Mouse (Mus musculus) hindbrain, postnatal 0 days (tissue): Measurements from ENCODE around the gene Baiap2. TPM values are rescaled to one million over a fixed set of nuclear protein-coding genes. Genes with fewer than 3 reads are reported as not detected.

Experiments
- ATAC-seq: fragments of 200-750 bp; cut with Nextera tagmentation; 2 replicates; pipeline ENCODE4 v1.8.0; 2017; ENCODE audit warnings: mild to moderate bottlenecking, moderate TSS enrichment, moderate library complexity
- DNase-seq: peaks from one replicate; pipeline ENCODE4 v3.0.0-alpha.2; 2015; ENCODE audit warnings: low spot score
- H3K27ac ChIP-seq: fragments of 300-500 bp; sonication (generic); 2 replicates; pipeline ENCODE4 v1.5.1; 2014; ENCODE audit warnings: mild to moderate bottlenecking
- H3K27me3 ChIP-seq: fragments of 300-500 bp; sonication (generic); 2 replicates; pipeline ENCODE4 v1.6.1; 2014; ENCODE audit warnings: low read length, mixed read lengths; ENCODE audit not compliant: insufficient read depth
- H3K36me3 ChIP-seq: fragments of 300-500 bp; sonication (generic); 2 replicates; pipeline ENCODE4 v1.6.1; 2014; ENCODE audit warnings: low read length, mixed read lengths; ENCODE audit not compliant: insufficient read depth
- H3K4me1 ChIP-seq: fragments of 300-500 bp; sonication (generic); 2 replicates; pipeline ENCODE4 v1.6.1; 2014; ENCODE audit warnings: antibody characterized with exemption, low read length, mixed read lengths; ENCODE audit not compliant: insufficient read depth
- H3K4me2 ChIP-seq: fragments of 300-500 bp; sonication (generic); 2 replicates; pipeline ENCODE4 v1.6.1; 2014; ENCODE audit warnings: low read depth, mild to moderate bottlenecking, low read length, moderate library complexity, mixed read lengths
- H3K4me3 ChIP-seq: fragments of 300-500 bp; sonication (generic); 2 replicates; pipeline ENCODE4 v1.5.1; 2014; ENCODE audit warnings: low read length
- H3K9ac ChIP-seq: fragments of 300-500 bp; sonication (generic); replicated peaks from 2 replicates; pipeline ENCODE4 v1.6.1; 2014; ENCODE audit warnings: mild to moderate bottlenecking, low read length, moderate library complexity, mixed read lengths
- H3K9me3 ChIP-seq: fragments of 300-500 bp; sonication (generic); 2 replicates; pipeline ENCODE4 v1.6.1; 2016; ENCODE audit warnings: low read length, mixed read lengths
- CTCF ChIP-seq: IDR thresholded peaks from 2 replicates; pipeline ENCODE4 v1.5.1; 2016; ENCODE audit warnings: antibody characterized with exemption, control low read depth, low read depth
- WGBS: fragments of 180-500 bp; shearing (Covaris S2); extraction: QIAGEN DNeasy Blood & Tissue Kit; methylation state at CpG from one replicate; pipeline ENCODE4 v1.1.7; 2014; 5-methylcytosine and 5-hydroxymethylcytosine counted together
- polyA plus RNA-seq: library from polyadenylated mRNA; unstranded; fragments of >200 nt; fragmentation: Nextera tagmentation; extraction: Ambion mirVana; gene quantifications from 2 replicates; pipeline ENCODE4 v1.2.1, GENCODE M21; 2015
- total RNA-seq: library from RNA; depleted of rRNA; stranded (reverse); fragments of >200 nt; gene quantifications from 2 replicates; pipeline ENCODE4 v1.2.3, GENCODE M21; 2014

Gene Baiap2
- total and polyA plus RNA-seq, 2 experiments from 2014 or later = 30.8 to 62.4 TPM

DNA sequence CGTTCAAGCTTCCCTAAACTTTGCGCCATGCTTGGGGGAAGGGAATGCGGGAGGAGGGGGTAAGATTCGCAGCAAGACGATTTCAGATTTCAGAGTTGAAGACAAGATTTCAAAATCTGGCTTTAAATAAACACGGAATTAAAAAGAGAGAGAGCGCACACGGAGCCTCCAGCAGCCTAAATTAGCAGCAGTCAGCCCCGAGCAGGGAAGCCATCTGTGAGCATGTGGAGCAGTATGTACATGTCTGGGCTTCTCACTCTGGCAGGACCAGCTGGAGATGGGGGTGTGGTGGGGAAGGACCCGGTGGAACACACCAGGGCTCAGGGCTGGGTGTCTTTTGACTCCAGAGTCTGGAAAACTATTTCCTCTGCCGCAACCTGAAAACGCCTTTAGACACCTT lies 5.3 kb upstream of the Baiap2 start:
- H3K9ac ChIP-seq = no peak overlapping the region
- TF ChIP-seq CTCF = no peak

DNA sequence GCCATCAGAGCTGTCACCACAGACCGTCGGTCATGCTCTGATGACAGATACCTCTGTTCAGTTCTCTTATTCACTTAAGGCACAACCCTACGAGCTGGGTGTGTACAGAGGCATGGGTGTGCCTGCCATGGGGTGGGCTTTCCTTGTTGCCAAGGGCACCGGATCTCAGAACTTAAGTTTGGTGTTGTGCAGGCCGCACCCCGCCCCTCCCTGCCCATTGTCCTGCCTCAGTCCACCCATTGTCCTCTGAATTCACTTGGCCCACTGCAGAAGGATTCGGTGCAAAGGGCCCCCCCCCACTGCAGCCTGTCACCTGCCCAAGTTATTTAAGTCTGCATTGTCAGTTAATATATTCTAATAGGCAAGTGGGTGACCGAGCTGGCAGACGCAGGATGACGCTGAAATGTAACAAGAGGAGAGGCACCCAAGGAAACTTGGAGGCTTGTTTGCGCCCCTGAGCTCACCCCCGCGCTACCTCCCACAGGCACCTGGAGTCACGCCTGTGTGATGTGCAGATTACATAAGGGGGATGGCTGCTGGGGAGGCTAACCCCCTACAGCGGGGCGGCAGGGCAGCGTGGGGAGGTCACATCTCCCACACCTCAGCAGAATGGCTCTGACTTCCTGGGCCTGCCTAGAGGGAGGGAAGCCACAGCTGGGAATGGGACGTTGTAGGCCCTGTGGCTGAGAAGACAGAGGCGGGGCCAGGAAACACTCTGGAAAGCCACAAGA lies 4.6 kb upstream of the Baiap2 start:
- H3K9ac ChIP-seq = 0 out of 2 replicates have a peak overlapping the region, but pooled peaks have one; percentile 13
- ATAC-seq (no peak), DNase-seq (no peak)
- H3K9me3 ChIP-seq = no peaks in the 10 kb centered on the region
- H3K4me2 ChIP-seq = no peak overlapping the region
- no peak overlapping the region for H3K4me3 ChIP-seq
- 58% methylated on average over 19 of the region's 19 CpGs for WGBS
- H3K27me3 ChIP-seq = no peaks in the 10 kb centered on the region
- peaks cover 26% of the 10 kb centered on the region for H3K4me1 ChIP-seq
- no peak for TF ChIP-seq CTCF
- H3K36me3 ChIP-seq = no peaks in the 10 kb centered on the region
- H3K27ac ChIP-seq = no peak overlapping the region

More for the DNA sequence above, 5.3 kb upstream of the Baiap2 start:
- no peak for ATAC-seq
- Histone ChIP-seq H3K4me3 (no peak overlapping the region), H3K9me3 (no peaks in the 10 kb centered on the region), H3K27ac (no peak overlapping the region), H3K36me3 (no peaks in the 10 kb centered on the region), H3K4me2 (0 out of 2 replicates have a peak overlapping the region, but pooled peaks have one; percentile 11), H3K4me1 (peaks cover 26% of the 10 kb centered on the region), H3K27me3 (no peaks in the 10 kb centered on the region)
- WGBS = 41% methylated on average over 12 of the region's 12 CpGs
- no peak for DNase-seq

DNA sequence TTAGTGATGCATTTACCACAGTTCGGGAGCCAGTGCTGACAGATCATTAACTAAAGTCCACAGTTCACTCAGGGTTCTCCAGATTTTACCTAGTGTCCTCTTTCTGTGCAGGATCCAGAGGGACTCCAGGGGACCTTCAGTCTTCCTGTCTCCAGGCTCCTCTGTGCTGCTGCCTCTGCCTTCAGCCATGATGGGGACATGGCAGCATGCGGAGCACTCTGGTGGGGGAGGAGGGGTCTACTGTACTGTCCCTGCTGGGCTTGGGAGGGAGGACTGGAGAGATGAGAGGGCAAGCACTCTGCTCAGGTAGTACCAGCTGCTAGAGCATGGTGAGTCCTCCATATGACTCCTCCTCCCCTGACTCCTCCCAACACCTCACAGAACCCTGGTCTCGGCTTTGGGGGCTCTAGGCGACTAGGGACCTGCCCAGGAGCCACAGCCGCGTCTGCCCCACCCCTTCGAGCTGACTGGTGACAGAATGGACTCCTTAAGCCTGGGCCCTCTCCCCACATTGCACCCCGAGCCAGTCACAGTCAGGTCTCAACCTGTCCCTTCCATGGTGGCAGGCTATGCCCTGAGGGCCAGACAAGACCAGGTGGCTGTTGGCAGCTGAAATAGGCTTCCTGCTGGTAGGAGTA lies 3.4 kb upstream of the Baiap2 start:
- no peak for DNase-seq
- no peak for ATAC-seq
- H3K4me3 ChIP-seq = no peak overlapping the region
- H3K4me1 ChIP-seq = peaks cover 30% of the 10 kb centered on the region
- H3K27me3 ChIP-seq = no peaks in the 10 kb centered on the region
- TF ChIP-seq CTCF = no peak
- no peak overlapping the region for H3K9ac ChIP-seq
- H3K9me3 ChIP-seq = no peaks in the 10 kb centered on the region
- no peak overlapping the region for H3K27ac ChIP-seq
- WGBS = 50% methylated on average over 8 of the region's 8 CpGs
- no peak overlapping the region for H3K4me2 ChIP-seq
- no peaks in the 10 kb centered on the region for H3K36me3 ChIP-seq

DNA sequence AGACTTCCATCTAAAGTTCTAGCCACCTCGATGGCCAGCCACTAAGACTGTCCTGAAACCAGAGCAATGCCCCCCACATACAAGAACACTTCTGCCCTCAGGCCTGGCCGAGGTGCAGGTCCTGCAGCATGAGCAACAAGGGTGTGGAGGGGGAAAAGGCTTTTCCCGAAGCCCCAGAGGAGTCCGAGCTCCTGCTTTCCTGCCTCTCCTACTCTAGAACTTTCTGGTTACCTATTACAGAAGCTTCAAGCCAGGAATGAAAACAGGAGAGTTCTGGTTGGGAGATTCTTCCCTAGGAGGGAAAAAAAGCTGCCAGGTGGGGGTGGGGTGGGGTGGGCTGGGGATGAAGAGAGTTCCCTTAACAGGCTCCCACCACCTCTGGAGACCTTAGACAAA lies 2.9 kb upstream of the Baiap2 start:
- DNase-seq (no peak), ATAC-seq (no peak)
- H3K4me3 ChIP-seq = no peak overlapping the region
- H3K27ac ChIP-seq = 0 out of 2 replicates have a peak overlapping the region, but pooled peaks have one; percentile 66
- 58% methylated on average over 4 of the region's 4 CpGs for WGBS
- TF ChIP-seq CTCF = no peak
- no peaks in the 10 kb centered on the region for H3K27me3 ChIP-seq
- no peaks in the 10 kb centered on the region for H3K9me3 ChIP-seq
- no peak overlapping the region for H3K9ac ChIP-seq
- H3K4me2 ChIP-seq = peak overlapping the region; percentile 35; the same call in 1 of the 2 replicates
- peaks cover 35% of the 10 kb centered on the region for H3K4me1 ChIP-seq
- H3K36me3 ChIP-seq = no peaks in the 10 kb centered on the region

DNA sequence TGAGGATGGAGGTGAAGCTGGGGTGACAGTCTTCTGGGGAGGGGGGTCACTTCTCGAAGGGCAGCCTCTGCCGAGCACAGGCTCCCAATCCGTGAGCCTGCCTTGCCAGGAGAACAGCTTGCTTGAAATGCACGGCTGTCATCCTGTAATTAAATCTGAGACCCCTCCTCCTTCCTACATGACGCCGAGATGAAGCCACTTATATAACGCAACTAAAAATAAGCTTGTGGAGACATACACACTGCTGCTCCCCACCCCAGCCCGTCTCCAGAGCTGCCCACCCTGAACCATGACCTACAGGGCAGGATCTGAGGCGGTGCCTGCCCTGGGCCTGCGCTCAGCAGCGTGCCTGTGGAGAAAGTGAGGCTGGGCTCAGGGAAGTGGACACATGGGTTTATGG lies 2.4 kb upstream of the Baiap2 start:
- H3K36me3 ChIP-seq = no peaks in the 10 kb centered on the region
- no peak overlapping the region for H3K4me3 ChIP-seq
- peaks cover 39% of the 10 kb centered on the region for H3K4me1 ChIP-seq
- ATAC-seq (no peak), DNase-seq (peak; percentile 52)
- no peaks in the 10 kb centered on the region for H3K27me3 ChIP-seq
- H3K27ac ChIP-seq = peak overlapping the region; percentile 66
- peak overlapping the region; percentile 35 for H3K4me2 ChIP-seq
- WGBS = 49% methylated on average over 11 of the region's 11 CpGs
- H3K9ac ChIP-seq = no peak overlapping the region
- H3K9me3 ChIP-seq = no peaks in the 10 kb centered on the region
- no peak for TF ChIP-seq CTCF

DNA sequence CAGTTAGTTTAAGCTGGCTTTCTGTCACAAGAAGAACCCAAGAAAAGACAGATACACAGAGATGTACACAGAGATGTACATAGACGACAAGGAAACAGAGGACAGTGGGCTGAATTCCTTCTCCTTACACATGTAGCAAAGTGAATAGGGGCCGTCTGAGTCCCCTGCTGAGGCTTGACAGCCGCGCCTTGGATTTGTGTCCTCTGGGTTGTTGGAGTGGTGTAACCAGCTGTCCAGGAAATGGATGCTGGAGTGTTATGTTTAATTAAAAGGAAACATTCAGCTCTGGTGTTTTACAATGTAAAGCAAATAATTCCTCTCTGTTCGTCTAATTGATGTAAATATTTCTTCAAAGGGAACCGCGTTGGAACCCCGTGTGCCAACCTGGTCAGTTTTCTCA lies 769 bp upstream of the Baiap2 start:
- peak overlapping the region; percentile 68 for H3K9ac ChIP-seq
- peak overlapping the region; percentile 73 for H3K4me2 ChIP-seq
- H3K9me3 ChIP-seq = no peaks in the 10 kb centered on the region
- WGBS = 2% methylated on average over 8 of the region's 8 CpGs
- H3K27ac ChIP-seq = peak overlapping the region; percentile 87
- H3K4me3 ChIP-seq = peak overlapping the region; percentile 80
- no peak for ATAC-seq
- no peaks in the 10 kb centered on the region for H3K27me3 ChIP-seq
- H3K4me1 ChIP-seq = peaks cover 38% of the 10 kb centered on the region
- no peak for TF ChIP-seq CTCF
- no peaks in the 10 kb centered on the region for H3K36me3 ChIP-seq
- DNase-seq = peak; percentile 41
